Mouse (Mus musculus): ENCODE results near the gene Pdpr.
"Not testable (repeated sequence)": the region's sequence is repeated elsewhere in the genome, so short reads cannot be mapped to it uniquely, and the experiment has no call there.

Gene Pdpr

GRCm38 (mm10) chr8:111091706-111092105, 2.7 kb upstream of the Pdpr start:
- no peak for DNase-seq

- DNase-seq = not testable (repeated sequence)
These were observed 2.1 kb upstream of the Pdpr start, which contains the start of gene Clec18a for GRCm38 (mm10) chr8:111092326-111092725. Gene Clec18a, minus strand, starts transcription at chr8:111092426.

- DNase-seq = not testable (repeated sequence)
These were observed 381 bp downstream of the Pdpr start for GRCm38 (mm10) chr8:111094719-111095302.

- DNase-seq = no peak
These were observed 20.5 kb downstream of the Pdpr start for GRCm38 (mm10) chr8:111114891-111115290.

GRCm38 (mm10) chr8:111119481-111119880, 25.1 kb downstream of the Pdpr start:
- DNase-seq = no peak

GRCm38 (mm10) chr8:111130756-111131155, 36.3 kb downstream of the Pdpr start:
- DNase-seq = no peak

- no peak for DNase-seq
These were observed 48.1 kb downstream of the Pdpr start for GRCm38 (mm10) chr8:111142521-111142920.

- peak; percentile 35 for DNase-seq
These were observed 50.5 kb downstream of the Pdpr start for GRCm38 (mm10) chr8:111144901-111145459.

- DNase-seq = peak; percentile 90
These were observed 51.1 kb downstream of the Pdpr start for GRCm38 (mm10) chr8:111145460-111146012.

- DNase-seq = no peak
These were observed 61.4 kb downstream of the Pdpr start for GRCm38 (mm10) chr8:111155721-111156436.

- peak; percentile 35 for DNase-seq
These were observed 63.2 kb downstream of the Pdpr start for GRCm38 (mm10) chr8:111157617-111158016.

- DNase-seq = peak; percentile 51
These were observed 77.2 kb downstream of the Pdpr start for GRCm38 (mm10) chr8:111171661-111172060.

GRCm38 (mm10) chr8:111185472-111185947, 91.1 kb downstream of the Pdpr start:
- peak; percentile 79 for DNase-seq
